Mouse (Mus musculus): Measurements from ENCODE around the gene Sorbs2. TPM values are rescaled to one million over a fixed set of nuclear protein-coding genes. Genes with fewer than 3 reads are reported as not detected.
A peak's percentile ranks its signal among the peaks of the same experiment; 100 is the strongest.

Sorbs2 gene
- polyA plus RNA-seq, 1 experiment from 2014 or later = 23.9 TPM

- Histone ChIP-seq H3K4me2 (ENCODE audit: low read depth, low read length) (no peak overlapping the region), H3K4me1 (replicated peaks; ENCODE audit: control insufficient read depth, insufficient read depth, low read length) (0 out of 2 replicates have a peak, but pooled peaks cover 4% of the 10 kb centered on the region), H3K4me3 (ENCODE audit: low read length) (no peak overlapping the region), H3K27me3 (ENCODE audit: control insufficient read depth, insufficient read depth, low read depth, low read length) (no peaks in the 10 kb centered on the region), H3K9ac (ENCODE audit: low read length) (no peak overlapping the region), H3K36me3 (ENCODE audit: control insufficient read depth, insufficient read depth, low read length) (no peaks in the 10 kb centered on the region), H3K9me3 (ENCODE audit: control insufficient read depth, low read length) (no peaks in the 10 kb centered on the region), H3K27ac (ENCODE audit: low read length) (no peak overlapping the region)
- WGBS = 73% methylated on average over 7 of the region's 7 CpGs
- no peak for ATAC-seq (ENCODE audit: low read depth)
Observed at GRCm38 (mm10) chr8:45508521-45509104, 1.0 kb downstream of the Sorbs2 start.

- H3K4me1 ChIP-seq (replicated peaks; ENCODE audit: control insufficient read depth, insufficient read depth, low read length) = 0 out of 2 replicates have a peak, but pooled peaks cover 4% of the 10 kb centered on the region
- no peaks in the 10 kb centered on the region for H3K36me3 ChIP-seq (ENCODE audit: control insufficient read depth, insufficient read depth, low read length)
- no peaks in the 10 kb centered on the region for H3K27me3 ChIP-seq (ENCODE audit: control insufficient read depth, insufficient read depth, low read depth, low read length)
- H3K9ac ChIP-seq (ENCODE audit: low read length) = no peak overlapping the region
- no peak overlapping the region for H3K4me3 ChIP-seq (ENCODE audit: low read length)
- ATAC-seq (ENCODE audit: low read depth) = no peak
- no peak overlapping the region for H3K4me2 ChIP-seq (ENCODE audit: low read depth, low read length)
- no peaks in the 10 kb centered on the region for H3K9me3 ChIP-seq (ENCODE audit: control insufficient read depth, low read length)
- no peak overlapping the region for H3K27ac ChIP-seq (ENCODE audit: low read length)
Observed at GRCm38 (mm10) chr8:45512369-45512768, 4.8 kb downstream of the Sorbs2 start.

- 49% methylated on average over 6 of the region's 6 CpGs for WGBS
- ATAC-seq (ENCODE audit: low read depth) = no peak
- Histone ChIP-seq H3K36me3 (ENCODE audit: control insufficient read depth, insufficient read depth, low read length) (no peaks in the 10 kb centered on the region), H3K9me3 (ENCODE audit: control insufficient read depth, low read length) (no peaks in the 10 kb centered on the region), H3K4me1 (replicated peaks; ENCODE audit: control insufficient read depth, insufficient read depth, low read length) (no peaks in the 10 kb centered on the region), H3K9ac (ENCODE audit: low read length) (no peak overlapping the region), H3K4me3 (ENCODE audit: low read length) (no peak overlapping the region), H3K4me2 (ENCODE audit: low read depth, low read length) (no peak overlapping the region), H3K27me3 (ENCODE audit: control insufficient read depth, insufficient read depth, low read depth, low read length) (no peaks in the 10 kb centered on the region), H3K27ac (ENCODE audit: low read length) (no peak overlapping the region)
Observed at GRCm38 (mm10) chr8:45521595-45521994, 14.0 kb downstream of the Sorbs2 start.

GRCm38 (mm10) chr8:45527708-45528107, 20.1 kb downstream of the Sorbs2 start:
- WGBS = 52% methylated on average over 2 of the region's 2 CpGs
- H3K27me3 ChIP-seq (ENCODE audit: control insufficient read depth, insufficient read depth, low read depth, low read length) = no peaks in the 10 kb centered on the region
- H3K9me3 ChIP-seq (ENCODE audit: control insufficient read depth, low read length) = no peaks in the 10 kb centered on the region
- no peak for ATAC-seq (ENCODE audit: low read depth)
- no peak overlapping the region for H3K27ac ChIP-seq (ENCODE audit: low read length)
- no peak overlapping the region for H3K9ac ChIP-seq (ENCODE audit: low read length)
- no peak overlapping the region for H3K4me2 ChIP-seq (ENCODE audit: low read depth, low read length)
- no peaks in the 10 kb centered on the region for H3K36me3 ChIP-seq (ENCODE audit: control insufficient read depth, insufficient read depth, low read length)
- H3K4me3 ChIP-seq (ENCODE audit: low read length) = no peak overlapping the region
- H3K4me1 ChIP-seq (replicated peaks; ENCODE audit: control insufficient read depth, insufficient read depth, low read length) = no peaks in the 10 kb centered on the region

- H3K9me3 ChIP-seq (ENCODE audit: control insufficient read depth, low read length) = no peaks in the 10 kb centered on the region
- ATAC-seq (ENCODE audit: low read depth) = no peak
- H3K36me3 ChIP-seq (ENCODE audit: control insufficient read depth, insufficient read depth, low read length) = no peaks in the 10 kb centered on the region
- no peak overlapping the region for H3K4me2 ChIP-seq (ENCODE audit: low read depth, low read length)
- H3K9ac ChIP-seq (ENCODE audit: low read length) = no peak overlapping the region
- WGBS = 45% methylated on average over 2 of the region's 2 CpGs
- no peak overlapping the region for H3K4me3 ChIP-seq (ENCODE audit: low read length)
- H3K27ac ChIP-seq (ENCODE audit: low read length) = no peak overlapping the region
- no peaks in the 10 kb centered on the region for H3K4me1 ChIP-seq (replicated peaks; ENCODE audit: control insufficient read depth, insufficient read depth, low read length)
- no peaks in the 10 kb centered on the region for H3K27me3 ChIP-seq (ENCODE audit: control insufficient read depth, insufficient read depth, low read depth, low read length)
Observed at GRCm38 (mm10) chr8:45528890-45529289, 21.3 kb downstream of the Sorbs2 start.

GRCm38 (mm10) chr8:45536578-45536977, 29.0 kb downstream of the Sorbs2 start:
- Histone ChIP-seq H3K9ac (ENCODE audit: low read length) (no peak overlapping the region), H3K27ac (ENCODE audit: low read length) (no peak overlapping the region), H3K4me3 (ENCODE audit: low read length) (no peak overlapping the region), H3K36me3 (ENCODE audit: control insufficient read depth, insufficient read depth, low read length) (no peaks in the 10 kb centered on the region), H3K27me3 (ENCODE audit: control insufficient read depth, insufficient read depth, low read depth, low read length) (no peaks in the 10 kb centered on the region), H3K4me1 (replicated peaks; ENCODE audit: control insufficient read depth, insufficient read depth, low read length) (peaks cover 7% of the 10 kb centered on the region), H3K4me2 (ENCODE audit: low read depth, low read length) (no peak overlapping the region), H3K9me3 (ENCODE audit: control insufficient read depth, low read length) (no peaks in the 10 kb centered on the region)
- ATAC-seq (ENCODE audit: low read depth) = no peak
- 71% methylated on average over 9 of the region's 9 CpGs for WGBS

GRCm38 (mm10) chr8:45540513-45540912, 32.9 kb downstream of the Sorbs2 start:
- no peaks in the 10 kb centered on the region for H3K36me3 ChIP-seq (ENCODE audit: control insufficient read depth, insufficient read depth, low read length)
- no peak overlapping the region for H3K9ac ChIP-seq (ENCODE audit: low read length)
- no peak overlapping the region for H3K27ac ChIP-seq (ENCODE audit: low read length)
- H3K4me2 ChIP-seq (ENCODE audit: low read depth, low read length) = no peak overlapping the region
- peak; percentile 62; the same call in 1 of the 2 replicates for ATAC-seq (ENCODE audit: low read depth)
- no peaks in the 10 kb centered on the region for H3K9me3 ChIP-seq (ENCODE audit: control insufficient read depth, low read length)
- H3K4me1 ChIP-seq (replicated peaks; ENCODE audit: control insufficient read depth, insufficient read depth, low read length) = peaks cover 7% of the 10 kb centered on the region
- no peak overlapping the region for H3K4me3 ChIP-seq (ENCODE audit: low read length)
- WGBS = 24% methylated on average over 5 of the region's 5 CpGs
- no peaks in the 10 kb centered on the region for H3K27me3 ChIP-seq (ENCODE audit: control insufficient read depth, insufficient read depth, low read depth, low read length)

GRCm38 (mm10) chr8:45552175-45552574, 44.6 kb downstream of the Sorbs2 start:
- no peaks in the 10 kb centered on the region for H3K9me3 ChIP-seq (ENCODE audit: control insufficient read depth, low read length)
- no peak for ATAC-seq (ENCODE audit: low read depth)
- no peak overlapping the region for H3K9ac ChIP-seq (ENCODE audit: low read length)
- no peak overlapping the region for H3K27ac ChIP-seq (ENCODE audit: low read length)
- no peaks in the 10 kb centered on the region for H3K4me1 ChIP-seq (replicated peaks; ENCODE audit: control insufficient read depth, insufficient read depth, low read length)
- no peaks in the 10 kb centered on the region for H3K36me3 ChIP-seq (ENCODE audit: control insufficient read depth, insufficient read depth, low read length)
- H3K27me3 ChIP-seq (ENCODE audit: control insufficient read depth, insufficient read depth, low read depth, low read length) = no peaks in the 10 kb centered on the region
- no peak overlapping the region for H3K4me3 ChIP-seq (ENCODE audit: low read length)
- no peak overlapping the region for H3K4me2 ChIP-seq (ENCODE audit: low read depth, low read length)
- WGBS = 76% methylated on average over 3 of the region's 3 CpGs

- no peak overlapping the region for H3K4me2 ChIP-seq (ENCODE audit: low read depth, low read length)
- H3K36me3 ChIP-seq (ENCODE audit: control insufficient read depth, insufficient read depth, low read length) = no peaks in the 10 kb centered on the region
- H3K27ac ChIP-seq (ENCODE audit: low read length) = no peak overlapping the region
- no peak overlapping the region for H3K9ac ChIP-seq (ENCODE audit: low read length)
- no peaks in the 10 kb centered on the region for H3K27me3 ChIP-seq (ENCODE audit: control insufficient read depth, insufficient read depth, low read depth, low read length)
- no peaks in the 10 kb centered on the region for H3K4me1 ChIP-seq (replicated peaks; ENCODE audit: control insufficient read depth, insufficient read depth, low read length)
- no peak overlapping the region for H3K4me3 ChIP-seq (ENCODE audit: low read length)
- H3K9me3 ChIP-seq (ENCODE audit: control insufficient read depth, low read length) = no peaks in the 10 kb centered on the region
- no peak for ATAC-seq (ENCODE audit: low read depth)
- WGBS = 62% methylated on average over 4 of the region's 4 CpGs
Observed at GRCm38 (mm10) chr8:45554627-45555026, 47.0 kb downstream of the Sorbs2 start.

- H3K9me3 ChIP-seq (ENCODE audit: control insufficient read depth, low read length) = no peaks in the 10 kb centered on the region
- no peak overlapping the region for H3K4me2 ChIP-seq (ENCODE audit: low read depth, low read length)
- H3K4me3 ChIP-seq (ENCODE audit: low read length) = no peak overlapping the region
- no peak overlapping the region for H3K9ac ChIP-seq (ENCODE audit: low read length)
- no peaks in the 10 kb centered on the region for H3K36me3 ChIP-seq (ENCODE audit: control insufficient read depth, insufficient read depth, low read length)
- no peaks in the 10 kb centered on the region for H3K27me3 ChIP-seq (ENCODE audit: control insufficient read depth, insufficient read depth, low read depth, low read length)
- 68% methylated on average over 3 of the region's 3 CpGs for WGBS
- no peak overlapping the region for H3K27ac ChIP-seq (ENCODE audit: low read length)
- ATAC-seq (ENCODE audit: low read depth) = no peak
- H3K4me1 ChIP-seq (replicated peaks; ENCODE audit: control insufficient read depth, insufficient read depth, low read length) = no peaks in the 10 kb centered on the region
Observed at GRCm38 (mm10) chr8:45557936-45558335, 50.3 kb downstream of the Sorbs2 start.

Data from lung, embryonic 16.5 days (tissue).